Mouse (Mus musculus) intestine, embryonic 15.5 days (tissue): ENCODE measurements around the gene Tcta. TPM values are rescaled to one million over a fixed set of nuclear protein-coding genes. Genes with fewer than 3 reads are reported as not detected.
"Not testable (repeated sequence)": the region's sequence is repeated elsewhere in the genome, so short reads cannot be mapped to it uniquely, and the experiment has no call there.

Experiments
- ATAC-seq: fragments of 200-750 bp; cut with Nextera tagmentation; 2 replicates; pipeline ENCODE4 v1.8.0; 2017; ENCODE audit warnings: moderate TSS enrichment, moderate library complexity
- H3K27ac ChIP-seq: fragments of 300-500 bp; sonication (generic); 2 replicates; pipeline ENCODE4 v1.5.1; 2015; ENCODE audit warnings: mild to moderate bottlenecking, inconsistent platforms
- H3K27me3 ChIP-seq: fragments of 300-500 bp; sonication (generic); replicated peaks from 2 replicates; pipeline ENCODE4 v1.6.1; 2015; ENCODE audit warnings: inconsistent platforms
- H3K36me3 ChIP-seq: fragments of 300-500 bp; sonication (generic); 2 replicates; pipeline ENCODE4 v1.6.1; 2015; ENCODE audit warnings: inconsistent platforms
- H3K4me1 ChIP-seq: fragments of 300-500 bp; sonication (generic); replicated peaks from 2 replicates; pipeline ENCODE4 v1.6.1; 2015; ENCODE audit warnings: inconsistent platforms
- H3K4me2 ChIP-seq: fragments of 300-500 bp; sonication (generic); replicated peaks from 2 replicates; pipeline ENCODE4 v1.6.1; 2015; ENCODE audit warnings: mild to moderate bottlenecking, inconsistent platforms
- H3K4me3 ChIP-seq: fragments of 300-500 bp; sonication (generic); replicated peaks from 2 replicates; pipeline ENCODE4 v1.5.1; 2015; ENCODE audit warnings: inconsistent platforms
- H3K9ac ChIP-seq: fragments of 300-500 bp; sonication (generic); 2 replicates; pipeline ENCODE4 v1.6.1; 2015; ENCODE audit warnings: inconsistent platforms
- H3K9me3 ChIP-seq: fragments of 300-500 bp; sonication (generic); 2 replicates; pipeline ENCODE4 v1.6.1; 2016; ENCODE audit warnings: inconsistent platforms
- WGBS: fragments of 180-500 bp; shearing (Covaris S2); methylation state at CpG from one replicate; pipeline ENCODE4 v1.1.7; 2015; 5-methylcytosine and 5-hydroxymethylcytosine counted together
- polyA plus RNA-seq: library from polyadenylated mRNA; unstranded; fragments of >200 nt; fragmentation: Nextera tagmentation; extraction: Ambion mirVana; gene quantifications from 2 replicates; pipeline ENCODE4 v1.2.1, GENCODE M21; 2015

The Tcta gene
- polyA plus RNA-seq, 1 experiment from 2014 or later: 34.1 TPM

GRCm38 (mm10) chr9:108280071-108280828, 25.7 kb downstream of the Tcta start:
- no peaks in the 10 kb centered on the region for H3K27me3 ChIP-seq
- H3K9me3 ChIP-seq: no peaks in the 10 kb centered on the region
- peak overlapping the region; percentile 37; the same call in 1 of the 2 replicates for H3K27ac ChIP-seq
- no peak overlapping the region for H3K4me2 ChIP-seq
- ATAC-seq: peak; percentile 74
- H3K4me1 ChIP-seq: no peaks in the 10 kb centered on the region
- no peak overlapping the region for H3K4me3 ChIP-seq
- 24% methylated on average over 8 of the region's 8 CpGs for WGBS
- H3K36me3 ChIP-seq: no peaks in the 10 kb centered on the region
- no peak overlapping the region for H3K9ac ChIP-seq

GRCm38 (mm10) chr9:108278697-108279450, 27.1 kb downstream of the Tcta start:
- Histone ChIP-seq H3K9ac (no peak overlapping the region), H3K27ac (no peak overlapping the region), H3K36me3 (no peaks in the 10 kb centered on the region), H3K4me1 (peaks cover 5% of the 10 kb centered on the region; the same call in 1 of the 2 replicates), H3K27me3 (no peaks in the 10 kb centered on the region), H3K9me3 (no peaks in the 10 kb centered on the region), H3K4me3 (no peak overlapping the region), H3K4me2 (no peak overlapping the region)
- no peak for ATAC-seq
- 69% methylated on average over 10 of the region's 10 CpGs for WGBS

GRCm38 (mm10) chr9:108275331-108275659, 30.7 kb downstream of the Tcta start:
- Histone ChIP-seq H3K4me2 (no peak overlapping the region), H3K4me3 (no peak overlapping the region), H3K4me1 (peaks cover 19% of the 10 kb centered on the region), H3K9me3 (no peaks in the 10 kb centered on the region), H3K9ac (no peak overlapping the region), H3K27me3 (no peaks in the 10 kb centered on the region), H3K27ac (no peak overlapping the region), H3K36me3 (no peaks in the 10 kb centered on the region)
- 46% methylated on average over 6 of the region's 6 CpGs for WGBS
- no peak for ATAC-seq

- H3K4me3 ChIP-seq: no peak overlapping the region
- no peaks in the 10 kb centered on the region for H3K9me3 ChIP-seq
- H3K27me3 ChIP-seq: no peaks in the 10 kb centered on the region
- H3K4me2 ChIP-seq: no peak overlapping the region
- H3K27ac ChIP-seq: no peak overlapping the region
- H3K4me1 ChIP-seq: peaks cover 19% of the 10 kb centered on the region
- ATAC-seq: peak; percentile 62
- H3K9ac ChIP-seq: no peak overlapping the region
- WGBS: 63% methylated on average over 5 of the region's 5 CpGs
- no peaks in the 10 kb centered on the region for H3K36me3 ChIP-seq
These were observed 31.3 kb downstream of the Tcta start for GRCm38 (mm10) chr9:108274476-108275330.

- WGBS: 73% methylated on average over 4 of the region's 4 CpGs
- no peak for ATAC-seq
- Histone ChIP-seq H3K27me3 (no peaks in the 10 kb centered on the region), H3K4me2 (no peak overlapping the region), H3K4me1 (peaks cover 24% of the 10 kb centered on the region), H3K36me3 (no peaks in the 10 kb centered on the region), H3K27ac (no peak overlapping the region), H3K4me3 (no peak overlapping the region), H3K9ac (no peak overlapping the region), H3K9me3 (no peaks in the 10 kb centered on the region)
These were observed 32.5 kb downstream of the Tcta start for GRCm38 (mm10) chr9:108273485-108273884.

- no peak overlapping the region for H3K4me3 ChIP-seq
- H3K36me3 ChIP-seq: no peaks in the 10 kb centered on the region
- no peak overlapping the region for H3K4me2 ChIP-seq
- no peak overlapping the region for H3K27ac ChIP-seq
- peaks cover 24% of the 10 kb centered on the region for H3K4me1 ChIP-seq
- ATAC-seq: no peak
- no peak overlapping the region for H3K9ac ChIP-seq
- H3K9me3 ChIP-seq: no peaks in the 10 kb centered on the region
- 47% methylated on average over 5 of the region's 5 CpGs for WGBS
- no peaks in the 10 kb centered on the region for H3K27me3 ChIP-seq
These were observed 33.3 kb downstream of the Tcta start for GRCm38 (mm10) chr9:108272691-108273090.

- Histone ChIP-seq H3K4me3 (no peak overlapping the region), H3K4me1 (peaks cover 24% of the 10 kb centered on the region), H3K36me3 (no peaks in the 10 kb centered on the region), H3K9me3 (no peaks in the 10 kb centered on the region), H3K9ac (no peak overlapping the region), H3K27ac (0 out of 2 replicates have a peak overlapping the region, but pooled peaks have one; percentile 13), H3K27me3 (no peaks in the 10 kb centered on the region), H3K4me2 (no peak overlapping the region)
- WGBS: 12% methylated on average over 2 of the region's 2 CpGs
- ATAC-seq: peak; percentile 55; the same call in 1 of the 2 replicates
These were observed 34.0 kb downstream of the Tcta start for GRCm38 (mm10) chr9:108271941-108272340.

- not testable (repeated sequence) for ATAC-seq, H3K4me2 ChIP-seq, H3K4me3 ChIP-seq, H3K9ac ChIP-seq, H3K9me3 ChIP-seq, H3K27ac ChIP-seq, H3K36me3 ChIP-seq, H3K27me3 ChIP-seq
- 58% methylated on average over 6 of the region's 7 CpGs for WGBS
- peaks cover 30% of the 10 kb centered on the region for H3K4me1 ChIP-seq
These were observed 37.3 kb downstream of the Tcta start for GRCm38 (mm10) chr9:108268701-108269100.

- no peaks in the 10 kb centered on the region for H3K27me3 ChIP-seq
- H3K9ac ChIP-seq: no peak overlapping the region
- peaks cover 28% of the 10 kb centered on the region for H3K4me1 ChIP-seq
- no peak overlapping the region for H3K4me2 ChIP-seq
- H3K4me3 ChIP-seq: no peak overlapping the region
- no peaks in the 10 kb centered on the region for H3K9me3 ChIP-seq
- no peak overlapping the region for H3K27ac ChIP-seq
- H3K36me3 ChIP-seq: no peaks in the 10 kb centered on the region
- ATAC-seq: no peak
- WGBS: 75% methylated on average over 7 of the region's 7 CpGs
These were observed 38.3 kb downstream of the Tcta start for GRCm38 (mm10) chr9:108267691-108268090.

- no peak for ATAC-seq
- H3K27me3 ChIP-seq: no peaks in the 10 kb centered on the region
- H3K27ac ChIP-seq: no peak overlapping the region
- H3K9ac ChIP-seq: no peak overlapping the region
- H3K9me3 ChIP-seq: no peaks in the 10 kb centered on the region
- WGBS: 74% methylated on average over 10 of the region's 10 CpGs
- H3K4me2 ChIP-seq: no peak overlapping the region
- H3K4me1 ChIP-seq: peaks cover 30% of the 10 kb centered on the region
- H3K36me3 ChIP-seq: no peaks in the 10 kb centered on the region
- no peak overlapping the region for H3K4me3 ChIP-seq
These were observed 39.6 kb downstream of the Tcta start for GRCm38 (mm10) chr9:108266261-108266935.

GRCm38 (mm10) chr9:108264191-108264921, 41.6 kb downstream of the Tcta start:
- peak; percentile 1; the same call in 1 of the 2 replicates for ATAC-seq
- peak overlapping the region; percentile 93 for H3K27ac ChIP-seq
- H3K4me1 ChIP-seq: peaks cover 29% of the 10 kb centered on the region
- H3K4me3 ChIP-seq: peak overlapping the region; percentile 95
- H3K27me3 ChIP-seq: no peaks in the 10 kb centered on the region
- peak overlapping the region; percentile 45 for H3K9ac ChIP-seq
- peak overlapping the region; percentile 82 for H3K4me2 ChIP-seq
- H3K9me3 ChIP-seq: no peaks in the 10 kb centered on the region
- WGBS: 10% methylated on average over 10 of the region's 10 CpGs
- H3K36me3 ChIP-seq: no peaks in the 10 kb centered on the region
